ENCODE assay signal across 8 mouse cellular contexts in the genomic region with DNA sequence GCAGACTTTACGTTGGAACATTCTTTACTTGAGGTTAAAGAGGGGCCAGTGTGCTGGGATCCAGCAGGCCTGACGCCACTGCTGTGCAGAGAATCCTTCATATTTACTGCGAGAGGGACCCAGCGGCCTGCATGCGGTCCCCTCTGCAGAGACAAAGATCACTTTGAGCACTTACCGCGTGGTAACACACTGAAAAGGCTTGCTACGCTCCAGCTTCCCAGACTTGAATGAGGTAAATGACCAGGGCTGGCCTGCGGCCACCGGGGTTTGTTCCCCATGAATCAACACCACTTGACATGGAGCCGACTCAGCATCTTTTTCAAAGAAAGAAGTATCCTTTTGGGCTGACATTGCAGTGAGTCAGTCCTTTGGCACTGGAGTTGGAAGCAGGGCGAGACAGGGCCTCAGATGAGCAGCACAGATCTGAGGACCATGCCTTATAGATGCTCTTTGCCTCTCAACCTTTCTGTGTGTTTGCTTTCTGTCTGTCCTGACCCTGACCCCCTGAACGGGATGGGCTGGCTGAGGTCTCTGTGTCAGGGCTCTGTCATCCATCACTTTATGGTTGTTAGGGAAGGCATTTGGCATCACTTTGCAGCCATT.
A peak's percentile ranks its signal among the peaks of the same experiment; 100 is the strongest.
DNase-seq lines count a peak whose midpoint lies in the region; ATAC-seq and TF ChIP-seq lines count a peak whose summit lies in the region.

No protein-coding gene starts in this region.

- TF ChIP-seq POLR2A in brain, embryonic 14.5 days (IDR thresholded peaks at IDR 0.05; ENCODE audit: borderline replicate concordance, extremely low read depth, insufficient read depth, insufficient read length, poor library complexity, severe bottlenecking), result no peak

- H3K9ac ChIP-seq in lung, embryonic 14.5 days, result no peak overlapping the region
- no peak overlapping the region for H3K9ac ChIP-seq in liver, embryonic 12.5 days

- intact Hi-C loops in gastrocnemius, adult 2 months (cut with DNase I), result loop anchor here (1.0 to 10.0 kb wide), 2 partner anchors 109 to 201 kb away; a partner anchor contains a TSS

- no peaks in the 10 kb centered on the region for H3K9me3 ChIP-seq in lung, embryonic 14.5 days (ENCODE audit: low read depth, low read length)
- H3K9me3 ChIP-seq in liver, embryonic 12.5 days (replicated peaks), result no peaks in the 10 kb centered on the region

- ATAC-seq in frontal cortex, adult (ENCODE audit: low TSS enrichment), result no peak
- ATAC-seq in lung, embryonic 14.5 days (ENCODE audit: insufficient read depth), result peak; percentile 33; the same call in 1 of the 2 replicates
- ATAC-seq in liver, embryonic 12.5 days, result no peak

- no peaks in the 10 kb centered on the region for H3K36me3 ChIP-seq in lung, embryonic 14.5 days (ENCODE audit: insufficient read depth)
- H3K36me3 ChIP-seq in liver, embryonic 12.5 days, result no peaks in the 10 kb centered on the region

- H3K4me2 ChIP-seq in lung, embryonic 14.5 days, result no peak overlapping the region
- no peak overlapping the region for H3K4me2 ChIP-seq in liver, embryonic 12.5 days

- peak; percentile 56 to 65 for DNase-seq in frontal cortex, postnatal 10 days (ENCODE audit: low spot score in 2 of 2)
- DNase-seq in brain, embryonic 14.5 days (ENCODE audit: low read depth), result peak; percentile 89
- DNase-seq in gastrocnemius, adult 2 months, result peak; percentile 64
- peak; percentile 20 to 47 for DNase-seq in kidney, adult 8-10 months
- DNase-seq in lung, embryonic 14.5 days, result peak; percentile 56
- peak; percentile 13 for DNase-seq in ovary, postnatal 14 days (ENCODE audit: low spot score)

- no peaks in the 10 kb centered on the region; the same call in 1 of the 2 replicates for H3K4me1 ChIP-seq in lung, embryonic 14.5 days (ENCODE audit: insufficient read depth)
- H3K4me1 ChIP-seq in liver, embryonic 12.5 days, result no peaks in the 10 kb centered on the region

- H3K27me3 ChIP-seq in lung, embryonic 14.5 days (ENCODE audit: insufficient read depth, low read length), result no peaks in the 10 kb centered on the region
- H3K27me3 ChIP-seq in liver, embryonic 12.5 days (replicated peaks), result no peaks in the 10 kb centered on the region

- no peak overlapping the region for H3K4me3 ChIP-seq in gastrocnemius, adult 2 months
- no peak overlapping the region for H3K4me3 ChIP-seq in lung, embryonic 14.5 days (ENCODE audit: low read depth, low read length)
- H3K4me3 ChIP-seq in liver, embryonic 12.5 days, result no peak overlapping the region

- H3K27ac ChIP-seq in gastrocnemius, adult 2 months, result peak overlapping the region; percentile 1; the same call in 1 of the 2 replicates
- 0 out of 2 replicates have a peak overlapping the region, but pooled peaks have one; percentile 16 for H3K27ac ChIP-seq in lung, embryonic 14.5 days (ENCODE audit: low read depth)
- H3K27ac ChIP-seq in liver, embryonic 12.5 days, result no peak overlapping the region

- WGBS in lung, embryonic 14.5 days, result 32% methylated on average over 13 of the region's 13 CpGs
- 62% methylated on average over 13 of the region's 13 CpGs for WGBS in liver, embryonic 12.5 days (ENCODE audit: insufficient replicate concordance)

- no peak for TF ChIP-seq CTCF in brain, embryonic 14.5 days (IDR thresholded peaks at IDR 0.05; ENCODE audit: borderline replicate concordance, extremely low read depth, insufficient read depth, insufficient read length)
- no peak for TF ChIP-seq CTCF in gastrocnemius, adult 2 months (IDR thresholded peaks at IDR 0.05)
- TF ChIP-seq CTCF in lung, embryonic 14.5 days (IDR thresholded peaks at IDR 0.05; ENCODE audit: low read depth), result no peak

Comparison
In these comparisons a context has a peak if more than half of its experiments do, and no peak if none do; other contexts are left out.
1. DNase-seq: peak in every context shown above with its lines; median percentile 89 in brain, embryonic 14.5 days; 64 in gastrocnemius, adult 2 months; 60 in frontal cortex, postnatal 10 days; 56 in lung, embryonic 14.5 days; 34 in kidney, adult 8-10 months; 13 in ovary, postnatal 14 days.